Mouse (Mus musculus): ENCODE data around the gene Zfp385c.
"Not testable (repeated sequence)": the region's sequence is repeated elsewhere in the genome, so short reads cannot be mapped to it uniquely, and the experiment has no call there.

The Zfp385c gene

DNA sequence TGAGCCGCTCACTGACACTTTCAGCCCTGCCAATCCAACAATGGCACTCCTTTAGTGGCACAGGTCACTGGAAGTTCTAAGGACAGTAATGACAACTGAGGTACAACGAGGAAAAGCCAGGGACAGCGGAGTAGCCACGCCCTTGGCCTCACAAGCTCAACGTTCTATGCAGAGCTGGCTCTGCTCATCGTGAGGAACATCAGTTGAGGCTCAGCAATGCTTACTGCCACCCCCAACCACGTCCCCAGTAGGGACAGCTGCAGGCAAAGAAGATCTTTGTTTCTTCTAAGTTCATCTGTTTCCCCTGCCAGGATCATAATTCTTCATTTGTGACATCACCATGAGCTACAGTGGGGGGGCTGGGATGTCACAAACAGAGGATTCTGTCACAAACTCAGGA is 97.6 kb downstream of the Zfp385c start:
- DNase-seq, result no peak

DNA sequence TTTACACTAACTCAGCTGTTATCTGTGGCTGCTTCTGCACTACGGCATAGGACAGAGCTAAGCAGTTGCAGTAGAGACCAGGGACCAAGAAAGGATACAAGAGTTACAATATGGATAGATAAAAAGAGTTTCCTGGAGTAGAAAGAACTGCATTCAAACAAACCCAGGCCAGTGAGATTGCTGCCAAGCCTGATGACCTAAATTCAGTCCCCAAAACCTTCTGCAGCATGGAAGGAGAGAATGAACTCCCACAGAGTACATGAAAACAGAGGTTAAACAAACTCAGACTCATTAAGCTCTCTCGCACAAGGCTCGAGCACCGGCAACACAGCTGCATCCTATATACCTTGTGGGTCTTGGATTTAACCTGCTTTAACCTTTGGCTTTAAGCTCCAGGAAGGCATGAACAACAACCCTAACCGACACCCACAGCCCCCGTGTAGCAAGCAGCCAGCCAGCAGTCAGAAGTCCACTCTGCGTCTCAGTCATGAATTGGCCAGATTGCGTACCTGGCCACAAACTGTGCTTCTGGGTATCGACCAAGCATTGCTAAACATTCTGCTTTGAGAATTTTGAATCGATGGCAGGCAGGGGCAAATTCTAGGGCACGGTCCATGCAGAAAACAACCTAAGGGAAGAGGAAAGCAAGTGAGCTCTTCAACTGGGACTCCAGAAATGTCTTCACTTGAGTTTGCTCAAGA is 99.8 kb downstream of the Zfp385c start:
- DNase-seq, result no peak

DNA sequence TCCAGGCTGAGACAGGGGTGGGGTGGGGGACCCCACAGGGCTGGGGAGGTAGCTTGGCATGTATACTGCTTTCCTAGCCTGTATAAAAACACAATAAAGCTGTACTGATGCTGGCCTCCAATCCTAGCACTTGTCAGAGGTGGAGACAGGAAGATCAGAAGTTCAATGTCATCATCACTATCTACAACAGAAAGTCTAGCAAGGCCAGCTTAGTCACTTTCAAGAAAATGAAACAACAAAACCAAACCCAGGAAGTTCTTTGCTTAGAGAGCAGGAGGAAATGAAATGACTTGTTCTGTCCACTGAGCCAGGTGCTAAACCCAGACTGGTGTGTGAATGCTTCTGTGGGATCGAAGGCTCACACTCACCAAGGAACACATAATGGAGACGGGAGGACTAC is 103.8 kb downstream of the Zfp385c start:
- no peak for DNase-seq

DNA sequence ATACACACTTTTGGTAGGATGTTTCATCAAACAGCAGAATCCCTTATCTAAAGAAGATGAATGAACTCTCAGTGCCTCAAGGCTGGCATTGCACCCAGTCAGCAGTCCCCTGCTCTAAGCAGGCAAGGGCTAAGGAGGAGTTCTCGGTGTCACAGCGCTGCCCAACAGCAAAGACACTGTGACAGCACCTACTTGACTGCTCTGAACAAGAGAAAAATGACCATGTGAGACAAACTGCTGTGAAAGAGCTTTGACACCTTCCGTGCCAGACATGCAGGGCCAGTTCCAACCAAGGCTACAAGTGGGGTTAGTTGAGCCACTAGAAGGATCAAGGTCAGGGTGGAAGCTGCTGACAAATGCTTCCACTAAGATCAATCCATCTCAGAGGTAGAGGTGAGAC is 107.1 kb downstream of the Zfp385c start:
- no peak for DNase-seq

DNA sequence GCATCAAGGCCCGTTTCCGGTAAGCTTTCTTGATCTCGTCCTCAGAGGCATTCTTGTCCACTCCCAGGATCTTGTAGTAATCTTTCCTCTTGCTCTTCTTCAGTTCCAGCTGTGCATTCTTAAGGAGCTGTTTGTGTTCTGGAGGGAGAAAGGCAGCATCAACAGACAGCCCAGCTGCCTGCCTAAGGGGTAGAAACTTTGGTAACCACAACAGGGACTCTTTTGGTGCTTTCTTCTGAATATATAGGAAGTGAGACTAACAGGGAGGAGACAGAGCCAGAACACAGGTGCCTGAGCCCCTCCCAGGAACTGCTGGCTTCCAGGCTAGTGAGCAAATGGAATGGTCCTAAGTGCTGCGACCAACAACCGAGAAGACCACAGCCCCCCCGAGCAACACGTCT is 107.7 kb downstream of the Zfp385c start:
- peak; percentile 47 to 54 for DNase-seq

DNA sequence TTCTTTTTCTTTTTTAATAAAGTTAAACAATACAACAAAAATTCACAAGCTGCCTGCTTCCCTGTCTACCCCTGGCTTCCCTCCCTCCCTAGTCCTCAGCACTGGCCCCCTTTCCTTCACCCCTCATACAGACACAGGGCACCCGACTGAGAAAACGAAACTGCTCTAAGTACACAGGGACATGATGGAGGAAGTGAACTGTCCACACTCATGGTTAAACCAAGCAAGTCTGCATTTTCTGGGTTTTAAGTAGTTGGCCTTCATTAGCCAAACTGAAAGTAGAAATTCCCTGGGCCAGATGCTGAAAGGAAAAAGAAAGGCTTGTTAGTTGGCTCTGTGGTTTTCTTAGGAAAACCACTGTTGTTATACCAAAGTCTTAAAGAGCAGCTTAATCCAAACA is 109.4 kb downstream of the Zfp385c start:
- DNase-seq, result no peak

DNA sequence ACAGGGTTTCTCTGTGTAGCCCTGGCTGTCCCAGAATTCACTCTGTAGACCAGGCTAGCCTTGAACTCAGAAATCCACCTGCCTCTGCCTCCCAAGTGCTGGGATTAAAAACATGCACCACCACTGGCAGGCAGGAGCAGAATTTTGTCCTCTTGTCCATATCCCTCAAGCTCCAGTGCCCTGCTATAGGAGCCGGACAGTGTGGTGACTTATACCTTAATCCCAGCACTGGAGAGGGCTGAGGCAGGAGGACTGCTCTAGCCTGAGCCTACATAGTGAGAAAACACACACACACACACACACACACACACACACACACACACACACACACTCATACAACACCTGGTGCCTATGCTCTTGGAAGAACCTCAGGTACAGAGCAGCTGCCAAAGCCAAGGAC is 109.8 kb downstream of the Zfp385c start:
- DNase-seq, result not testable (repeated sequence)

DNA sequence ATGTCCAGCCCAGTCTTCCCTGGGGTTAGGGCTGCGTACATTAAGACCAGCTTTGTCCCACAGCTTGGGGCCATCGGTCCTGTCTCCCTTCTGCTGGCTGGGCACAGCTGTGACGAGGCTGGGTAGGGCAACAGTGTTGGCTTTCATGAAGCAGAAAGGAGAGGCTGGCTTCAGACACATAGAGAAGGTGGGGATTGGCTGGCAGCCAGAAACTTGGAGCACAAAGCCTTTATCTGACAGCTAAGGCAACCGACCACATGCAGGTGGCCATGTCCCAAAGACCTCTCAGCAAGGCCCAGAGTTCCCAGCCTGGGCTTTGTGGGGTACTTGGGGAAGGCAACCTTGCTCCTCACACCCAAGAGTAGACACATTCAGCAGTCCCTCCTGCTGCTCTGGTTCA is 110.5 kb downstream of the Zfp385c start:
- peak; percentile 65 to 71 for DNase-seq

DNA sequence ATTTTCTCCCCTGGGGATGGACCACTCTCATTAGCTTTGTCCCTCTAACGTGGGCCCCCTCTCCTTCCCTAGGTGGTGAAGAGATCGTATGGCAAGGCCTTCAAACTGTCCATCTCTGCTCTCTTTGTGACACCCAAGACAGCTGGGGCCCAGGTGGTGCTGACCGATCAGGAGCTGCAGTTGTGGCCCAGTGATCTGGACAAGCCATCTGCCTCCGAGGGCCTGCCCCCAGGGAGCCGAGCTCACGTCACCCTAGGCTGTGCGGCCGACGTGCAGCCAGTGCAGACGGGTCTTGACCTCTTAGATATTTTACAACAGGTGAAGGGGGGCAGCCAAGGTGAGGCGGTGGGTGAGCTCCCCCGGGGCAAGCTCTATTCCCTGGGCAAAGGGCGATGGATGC is 112.0 kb downstream of the Zfp385c start:
- DNase-seq, result no peak

DNA sequence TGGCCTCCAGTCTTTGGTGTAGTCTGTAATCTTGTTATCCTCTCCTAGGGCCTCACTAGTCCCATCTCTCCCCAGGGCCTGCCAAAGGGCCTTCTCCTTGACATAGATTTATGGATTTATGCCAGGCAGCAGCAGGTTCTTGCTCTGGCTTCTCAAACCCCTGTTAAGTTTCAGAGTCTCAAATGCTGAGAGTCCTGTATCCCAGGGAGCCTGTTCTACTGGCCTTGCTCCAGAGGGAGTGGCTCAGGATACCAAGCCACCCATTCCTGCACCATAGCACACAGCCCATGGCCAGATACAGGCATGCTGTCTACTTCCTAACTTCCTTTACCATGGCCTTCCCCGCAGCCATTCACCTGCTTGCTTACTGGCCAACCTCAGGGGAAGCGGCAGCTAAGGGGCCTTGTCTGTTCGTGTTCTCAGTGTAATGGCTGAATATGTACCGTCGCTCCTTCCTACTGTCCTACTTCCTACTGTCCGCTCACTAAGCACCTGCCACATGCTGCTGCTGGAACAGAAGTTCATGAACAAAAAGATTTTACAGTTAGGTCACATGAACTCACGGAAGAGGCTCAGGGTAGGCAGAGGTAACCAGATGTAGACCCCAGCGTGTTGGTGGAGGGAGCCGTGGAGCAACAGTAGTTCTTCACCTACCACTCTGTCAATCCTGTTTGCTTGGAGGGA is 113.0 kb downstream of the Zfp385c start:
- no peak for DNase-seq

DNA sequence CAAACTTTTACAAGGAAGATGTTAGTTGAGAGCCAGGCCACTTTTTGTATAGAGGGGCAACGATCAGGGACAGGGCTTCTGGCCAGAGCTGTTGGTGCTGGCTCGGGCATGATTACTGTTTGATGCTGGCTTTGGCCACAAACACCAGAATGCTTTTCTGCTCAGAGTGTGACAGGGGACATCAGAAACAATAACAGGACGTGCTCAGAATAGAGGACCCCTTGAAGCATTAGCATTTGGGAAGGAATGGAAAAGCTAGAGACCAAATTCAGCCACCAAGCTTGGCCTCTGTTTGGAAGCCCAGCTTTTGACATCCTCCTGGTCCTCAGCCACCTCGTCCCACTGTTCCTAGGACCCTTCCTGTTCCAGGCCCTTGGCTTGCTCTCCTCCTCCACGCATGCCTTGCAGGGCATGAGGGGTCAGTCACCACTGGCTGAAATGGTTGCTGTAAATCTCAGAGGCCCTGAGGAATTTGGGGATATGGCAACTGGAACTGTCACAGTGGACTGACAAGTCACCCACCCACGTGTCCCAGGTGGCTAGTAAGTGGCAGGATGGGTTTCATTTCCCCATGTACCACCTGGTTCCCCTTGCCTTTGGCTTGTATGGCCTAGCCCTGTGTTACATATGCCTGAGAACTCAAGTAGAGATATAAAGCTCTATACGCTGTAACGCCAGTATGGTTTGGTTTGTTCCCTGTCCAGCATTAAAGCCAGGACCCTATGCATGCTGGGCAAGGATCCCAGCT is 114.2 kb downstream of the Zfp385c start:
- no peak for DNase-seq
